Mouse (Mus musculus) heart, adult 2 months (tissue): ENCODE data around the gene Plb1. TPM values are rescaled to one million over a fixed set of nuclear protein-coding genes. Genes with fewer than 3 reads are reported as not detected.

Experiments used
- DNase-seq, 2 experiments: peaks; one replicate each; pipeline ENCODE4 v3.0.0; 2021
- H3K27ac ChIP-seq: fragments of 200-600 bp; 2 replicates; pipeline ENCODE4 v1.8.1; 2022
- H3K27me3 ChIP-seq: fragments of 200-500 bp; 2 replicates; pipeline ENCODE4 v1.6.1; 2012; ENCODE audit warnings: mild to moderate bottlenecking, low read length, inconsistent platforms, mixed read lengths; ENCODE audit not compliant: control insufficient read depth, insufficient read depth
- H3K36me3 ChIP-seq: fragments of 200-500 bp; 2 replicates; pipeline ENCODE4 v1.6.1; 2012; ENCODE audit warnings: low read length, inconsistent platforms; ENCODE audit not compliant: control insufficient read depth, insufficient read depth
- H3K4me1 ChIP-seq: fragments of 200-500 bp; 2 replicates; pipeline ENCODE4 v1.6.1; 2011; ENCODE audit warnings: low read length; ENCODE audit not compliant: control insufficient read depth, insufficient read depth
- H3K4me3 ChIP-seq: fragments of 200-600 bp; 2 replicates; pipeline ENCODE4 v1.8.1; 2022
- H3K79me2 ChIP-seq: fragments of 200-500 bp; replicated peaks from 2 replicates; pipeline ENCODE4 v1.6.1; 2012; ENCODE audit warnings: mild to moderate bottlenecking, inconsistent platforms, low read length, moderate library complexity, mixed read lengths; ENCODE audit not compliant: control insufficient read depth, insufficient read depth
- H3K9ac ChIP-seq: fragments of 200-500 bp; 2 replicates; pipeline ENCODE4 v1.6.1; 2012; ENCODE audit warnings: low read depth, mild to moderate bottlenecking, control low read depth, inconsistent platforms, low read length, mixed read lengths
- CTCF ChIP-seq: fragments of 200-600 bp; IDR thresholded peaks from 2 replicates; pipeline ENCODE4 v1.8.1; 2022; ENCODE audit warnings: antibody characterized with exemption, mild to moderate bottlenecking, moderate library complexity
- EP300 ChIP-seq: fragments of 200-500 bp; IDR thresholded peaks from 2 replicates; pipeline ENCODE4 v1.6.1; 2011; ENCODE audit warnings: low read depth, low read length, control low read depth; ENCODE audit not compliant: insufficient read depth
- POLR2A ChIP-seq: fragments of 200-500 bp; IDR thresholded peaks from 2 replicates; pipeline ENCODE4 v1.6.1; 2011; ENCODE audit warnings: mild to moderate bottlenecking, low read depth, low read length, control low read depth; ENCODE audit not compliant: insufficient read depth
- WGBS: fragments of 180-500 bp; shearing (Covaris S2); methylation state at CpG from one replicate; pipeline ENCODE4 v1.1.7; 2018; 5-methylcytosine and 5-hydroxymethylcytosine counted together
- intact Hi-C: fragments of 180-260 bp; cut with DNase I; formaldehyde crosslinking; loops from one replicate; pipeline ENCODE4 v1.15.1; 2025
- polyA plus RNA-seq: library from polyadenylated mRNA; depleted of rRNA; stranded (reverse); fragments of >200 nt; gene quantifications from 2 replicates; pipeline ENCODE4 v1.2.3, GENCODE M21; 2012
- total RNA-seq, 2 experiments: library from RNA; stranded (reverse); gene quantifications; 2 replicates each; pipeline ENCODE4 v1.2.3; 2021

Plb1 gene
- total and polyA plus RNA-seq, 3 experiments, result 0.82 to 1.6 (median 1.5) TPM

DNA sequence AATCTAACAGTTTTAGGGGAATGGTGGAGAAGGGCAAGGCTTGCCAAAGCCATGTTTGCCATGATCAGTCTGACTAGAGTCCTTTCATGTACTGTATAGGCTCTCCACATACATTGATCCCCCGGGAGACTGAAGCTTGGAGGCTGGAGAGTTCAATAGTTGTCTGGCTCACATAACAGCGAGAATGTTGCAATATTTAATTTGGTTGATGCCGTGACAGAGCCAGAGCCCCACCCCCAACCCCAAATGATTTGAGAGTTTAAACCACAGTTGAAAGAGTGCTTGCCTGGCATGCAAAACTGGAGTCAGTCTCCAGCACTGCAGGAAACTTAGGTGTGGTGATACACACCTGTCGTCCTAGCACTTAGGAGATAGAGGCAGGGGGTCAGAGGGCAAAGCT is 49.8 kb downstream of the Plb1 start:
- no peak for DNase-seq

DNA sequence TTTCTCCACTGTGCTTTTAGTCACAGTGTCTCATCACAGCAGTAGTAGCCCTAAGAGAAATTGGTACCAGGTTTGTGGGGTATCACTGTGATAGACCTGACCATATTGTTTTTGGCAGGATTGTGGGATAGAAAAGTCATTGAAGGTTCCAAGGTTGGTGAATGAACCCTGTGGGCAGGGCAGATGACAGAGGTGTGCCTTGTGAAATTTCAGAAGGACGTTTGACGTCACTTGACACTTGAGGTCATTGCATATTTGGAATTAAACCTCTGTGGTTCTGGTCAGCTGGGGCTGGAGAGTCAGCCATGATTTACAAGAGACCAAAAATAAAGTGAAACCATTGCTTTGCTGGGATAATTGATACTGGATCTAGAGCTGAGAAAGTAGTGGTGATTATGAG is 50.9 kb downstream of the Plb1 start:
- DNase-seq, result no peak
- Histone ChIP-seq H3K27me3 (no peaks in the 10 kb centered on the region), H3K9ac (no peak overlapping the region), H3K36me3 (no peaks in the 10 kb centered on the region), H3K27ac (no peak overlapping the region), H3K79me2 (no peaks in the 10 kb centered on the region), H3K4me3 (no peak overlapping the region), H3K4me1 (no peaks in the 10 kb centered on the region)
- intact Hi-C loops, result no loop called here
- no peak for TF ChIP-seq POLR2A
- no peak for TF ChIP-seq CTCF
- no peak for TF ChIP-seq EP300
- 79% methylated on average over 2 of the region's 2 CpGs for WGBS

More for the DNA sequence above, 49.8 kb downstream of the Plb1 start:
- WGBS, result 70% methylated on average over 4 of the region's 4 CpGs
- H3K79me2 ChIP-seq, result no peaks in the 10 kb centered on the region
- no peak for TF ChIP-seq CTCF
- intact Hi-C loops, result no loop called here
- no peak overlapping the region for H3K27ac ChIP-seq
- H3K27me3 ChIP-seq, result no peaks in the 10 kb centered on the region
- H3K9ac ChIP-seq, result no peak overlapping the region
- H3K36me3 ChIP-seq, result no peaks in the 10 kb centered on the region
- H3K4me3 ChIP-seq, result no peak overlapping the region
- no peaks in the 10 kb centered on the region for H3K4me1 ChIP-seq

DNA sequence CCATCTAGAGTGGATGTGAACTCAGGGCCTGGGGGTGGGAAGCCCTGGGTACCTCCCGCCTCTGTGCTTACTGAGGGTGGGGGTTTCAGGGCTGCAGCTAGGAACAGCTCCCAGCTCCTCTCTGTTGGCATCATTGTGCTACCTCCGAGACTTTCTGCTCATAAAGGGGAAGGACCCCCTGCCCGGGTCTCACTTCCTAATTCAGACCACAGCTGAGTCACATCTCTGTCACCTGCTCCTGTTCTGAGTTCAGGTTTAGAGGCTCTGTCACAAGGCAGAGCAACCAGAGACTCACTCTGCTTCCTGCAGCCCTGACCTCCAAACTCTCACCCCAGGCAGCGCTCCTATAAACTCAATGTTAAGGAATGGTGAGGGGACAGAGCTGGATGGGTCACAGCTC is 53.8 kb downstream of the Plb1 start:
- intact Hi-C loops, result no loop called here
- no peaks in the 10 kb centered on the region for H3K36me3 ChIP-seq
- TF ChIP-seq EP300, result no peak
- no peak for TF ChIP-seq CTCF
- TF ChIP-seq POLR2A, result no peak

GRCm38 (mm10) chr5:32288021-32288420 is 55.5 kb downstream of the Plb1 start:
- Histone ChIP-seq H3K79me2 (no peaks in the 10 kb centered on the region), H3K9ac (no peak overlapping the region), H3K4me3 (no peak overlapping the region), H3K4me1 (no peaks in the 10 kb centered on the region), H3K36me3 (no peaks in the 10 kb centered on the region), H3K27ac (no peak overlapping the region), H3K27me3 (no peaks in the 10 kb centered on the region)
- TF ChIP-seq POLR2A (no peak), CTCF (no peak), EP300 (no peak)
- intact Hi-C loops, result no loop called here
- DNase-seq, result no peak

More for the DNA sequence above, 53.8 kb downstream of the Plb1 start:
- Histone ChIP-seq H3K79me2 (no peaks in the 10 kb centered on the region), H3K9ac (no peak overlapping the region), H3K4me3 (no peak overlapping the region), H3K27ac (no peak overlapping the region), H3K4me1 (no peaks in the 10 kb centered on the region), H3K27me3 (no peaks in the 10 kb centered on the region)
- DNase-seq, result no peak
- 79% methylated on average over 4 of the region's 4 CpGs for WGBS

DNA sequence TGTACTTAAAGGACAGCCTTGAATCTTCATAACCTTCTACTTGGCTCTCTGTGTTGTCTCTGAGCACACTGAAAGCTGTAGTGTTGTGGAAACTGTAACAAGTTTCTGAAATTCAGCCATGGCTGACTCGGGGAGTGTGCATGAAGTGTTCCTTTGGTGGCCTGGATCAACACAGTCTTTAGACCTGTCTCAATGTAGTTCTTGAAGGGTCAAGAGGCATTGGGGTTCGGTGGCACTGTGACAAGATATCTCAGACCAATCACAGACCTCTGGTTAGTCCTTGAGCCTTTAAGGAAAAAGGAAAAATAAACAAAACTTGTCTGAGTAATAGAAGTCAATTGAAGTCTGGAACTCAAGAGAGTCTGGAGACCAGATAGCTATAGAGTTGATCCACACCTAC is 58.8 kb downstream of the Plb1 start:
- no peaks in the 10 kb centered on the region for H3K79me2 ChIP-seq
- TF ChIP-seq EP300, result no peak
- no peak for TF ChIP-seq CTCF
- no peak for TF ChIP-seq POLR2A
- no peak overlapping the region for H3K4me3 ChIP-seq
- no peaks in the 10 kb centered on the region for H3K27me3 ChIP-seq
- no peak overlapping the region for H3K9ac ChIP-seq
- no peaks in the 10 kb centered on the region for H3K4me1 ChIP-seq
- no peak overlapping the region for H3K27ac ChIP-seq
- DNase-seq, result no peak
- intact Hi-C loops, result no loop called here
- 48% methylated on average over 2 of the region's 2 CpGs for WGBS
- H3K36me3 ChIP-seq, result no peaks in the 10 kb centered on the region

DNA sequence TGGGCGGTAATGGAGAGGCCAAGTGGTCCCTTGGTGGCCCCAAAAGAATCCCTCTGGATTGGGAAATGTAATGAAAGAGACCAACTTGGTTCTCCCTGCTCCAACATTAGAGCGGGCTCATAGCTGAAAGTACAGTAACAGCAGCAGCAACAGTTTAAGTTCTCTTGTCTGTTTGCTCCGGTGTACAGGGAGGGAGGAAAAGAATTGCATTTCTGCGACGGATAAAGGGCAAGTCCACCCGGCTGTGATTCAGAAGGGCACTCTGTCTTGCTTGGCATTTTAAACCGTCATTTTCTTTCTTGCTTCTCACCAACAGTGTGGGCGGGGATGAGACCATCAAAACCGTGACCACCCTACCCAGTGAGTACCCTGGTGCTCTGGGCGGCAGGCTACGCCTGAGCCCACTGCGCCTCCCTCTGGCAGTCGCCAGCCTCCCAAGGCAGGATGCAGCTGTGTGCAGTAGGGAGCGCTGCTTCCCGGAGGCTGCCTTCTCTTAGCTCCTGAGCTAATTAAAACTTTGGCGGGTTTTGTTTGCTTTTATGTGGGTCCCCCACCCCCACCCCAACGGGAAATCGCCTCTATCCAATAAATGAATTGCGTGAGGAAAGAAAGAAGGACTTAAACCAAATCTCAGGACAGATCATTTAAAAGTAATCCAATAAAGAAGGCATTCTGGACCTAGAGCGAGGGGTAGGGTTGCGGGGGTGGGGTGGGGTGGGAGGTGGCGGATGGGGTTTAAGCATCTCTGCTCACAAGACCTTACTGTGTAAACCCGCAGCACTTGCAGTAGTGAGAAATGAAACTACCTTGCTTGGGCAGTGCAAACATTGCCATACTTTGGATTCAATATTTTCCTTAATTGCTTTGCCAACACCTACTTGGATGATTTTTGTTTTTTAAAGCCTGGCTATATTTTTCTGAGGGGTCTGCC is 70.7 kb downstream of the Plb1 start:
- WGBS, result 15% methylated on average over 23 of the region's 23 CpGs
- intact Hi-C loops, result loop anchor here (5.0 kb wide), 3 partner anchors 86 to 214 kb away; no protein-coding TSS in a partner anchor
- H3K4me3 ChIP-seq, result no peak overlapping the region

More for the DNA sequence above, 70.7 kb downstream of the Plb1 start:
- Histone ChIP-seq H3K4me1 (no peaks in the 10 kb centered on the region), H3K79me2 (no peaks in the 10 kb centered on the region), H3K9ac (no peak overlapping the region), H3K27ac (no peak overlapping the region), H3K27me3 (no peaks in the 10 kb centered on the region), H3K36me3 (no peaks in the 10 kb centered on the region)
- peak; percentile 36 to 53 for DNase-seq
- peak; percentile 82 for TF ChIP-seq CTCF
- no peak for TF ChIP-seq POLR2A
